Mouse (Mus musculus) lung, embryonic 15.5 days (tissue): ENCODE measurements around the gene Lrrtm4. TPM values are rescaled to one million over a fixed set of nuclear protein-coding genes. Genes with fewer than 3 reads are reported as not detected.

Experiments
- ATAC-seq: fragments of 200-750 bp; cut with Nextera tagmentation; 2 replicates; pipeline ENCODE4 v1.8.0; 2017; ENCODE audit warnings: moderate number of reproducible peaks, borderline replicate concordance; ENCODE audit not compliant: low FRiP score, low TSS enrichment; ENCODE audit errors: extremely low read depth
- H3K27ac ChIP-seq: fragments of 300-500 bp; sonication (generic); 2 replicates; pipeline ENCODE4 v1.5.1; 2015; ENCODE audit warnings: moderate library complexity, mild to moderate bottlenecking, inconsistent platforms
- H3K27me3 ChIP-seq: fragments of 300-500 bp; sonication (generic); 2 replicates; pipeline ENCODE4 v1.6.1; 2015; ENCODE audit warnings: inconsistent platforms
- H3K36me3 ChIP-seq: fragments of 300-500 bp; sonication (generic); 2 replicates; pipeline ENCODE4 v1.6.1; 2015; ENCODE audit warnings: inconsistent platforms
- H3K4me1 ChIP-seq: fragments of 300-500 bp; sonication (generic); 2 replicates; pipeline ENCODE4 v1.6.1; 2015; ENCODE audit warnings: inconsistent platforms
- H3K4me2 ChIP-seq: fragments of 300-500 bp; sonication (generic); 2 replicates; pipeline ENCODE4 v1.6.1; 2015; ENCODE audit warnings: inconsistent platforms, mild to moderate bottlenecking, moderate library complexity
- H3K4me3 ChIP-seq: fragments of 300-500 bp; sonication (generic); 2 replicates; pipeline ENCODE4 v1.5.1; 2015; ENCODE audit warnings: mild to moderate bottlenecking, inconsistent platforms
- H3K9ac ChIP-seq: fragments of 300-500 bp; sonication (generic); 2 replicates; pipeline ENCODE4 v1.6.1; 2015; ENCODE audit warnings: inconsistent platforms
- H3K9me3 ChIP-seq: fragments of 300-500 bp; sonication (generic); 2 replicates; pipeline ENCODE4 v1.6.1; 2016; ENCODE audit warnings: inconsistent platforms
- WGBS: fragments of 180-500 bp; shearing (Covaris S2); methylation state at CpG from one replicate; pipeline ENCODE4 v1.1.7; 2015; 5-methylcytosine and 5-hydroxymethylcytosine counted together
- polyA plus RNA-seq: library from polyadenylated mRNA; unstranded; fragments of >200 nt; fragmentation: Nextera tagmentation; extraction: Ambion mirVana; gene quantifications from 2 replicates; pipeline ENCODE4 v1.2.1, GENCODE M21; 2015

Gene Lrrtm4
- 0.24 and 0.40 TPM in 2 replicates for polyA plus RNA-seq

DNA sequence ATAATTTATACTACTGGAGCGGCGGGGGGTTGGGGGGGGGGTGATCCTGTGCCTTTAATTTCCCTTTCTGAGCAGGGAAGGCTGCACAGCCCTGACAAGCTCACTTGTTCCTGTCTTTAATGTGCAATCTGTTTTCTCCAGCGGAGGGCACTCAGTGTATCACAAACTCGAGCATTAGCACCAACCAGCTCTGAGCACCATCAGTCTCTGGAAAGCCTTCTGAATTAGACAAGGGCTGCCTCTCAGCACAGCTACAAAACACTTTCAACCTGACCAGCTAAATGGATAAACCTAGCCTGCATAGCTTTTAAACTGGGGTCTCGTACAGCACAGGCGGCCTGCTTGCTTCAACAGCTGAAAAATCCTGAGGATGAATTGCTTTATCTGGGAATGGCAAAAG lies at the start of gene Lrrtm4:
TSS of gene Lrrtm4 (plus strand) at position 113 of the 400 bp plus-strand sequence.
- Histone ChIP-seq H3K36me3 (no peaks in the 10 kb centered on the region), H3K27ac (no peak within 1 kb of the TSS), H3K4me1 (no peaks in the 10 kb centered on the region), H3K4me2 (peak within 1 kb of the TSS; percentile 52), H3K9ac (no peak within 1 kb of the TSS), H3K9me3 (no peaks in the 10 kb centered on the region), H3K4me3 (peak within 1 kb of the TSS; percentile 28), H3K27me3 (no peaks in the 10 kb centered on the region)
- 13% methylated on average over 6 of the region's 6 CpGs for WGBS
- ATAC-seq = no peak

DNA sequence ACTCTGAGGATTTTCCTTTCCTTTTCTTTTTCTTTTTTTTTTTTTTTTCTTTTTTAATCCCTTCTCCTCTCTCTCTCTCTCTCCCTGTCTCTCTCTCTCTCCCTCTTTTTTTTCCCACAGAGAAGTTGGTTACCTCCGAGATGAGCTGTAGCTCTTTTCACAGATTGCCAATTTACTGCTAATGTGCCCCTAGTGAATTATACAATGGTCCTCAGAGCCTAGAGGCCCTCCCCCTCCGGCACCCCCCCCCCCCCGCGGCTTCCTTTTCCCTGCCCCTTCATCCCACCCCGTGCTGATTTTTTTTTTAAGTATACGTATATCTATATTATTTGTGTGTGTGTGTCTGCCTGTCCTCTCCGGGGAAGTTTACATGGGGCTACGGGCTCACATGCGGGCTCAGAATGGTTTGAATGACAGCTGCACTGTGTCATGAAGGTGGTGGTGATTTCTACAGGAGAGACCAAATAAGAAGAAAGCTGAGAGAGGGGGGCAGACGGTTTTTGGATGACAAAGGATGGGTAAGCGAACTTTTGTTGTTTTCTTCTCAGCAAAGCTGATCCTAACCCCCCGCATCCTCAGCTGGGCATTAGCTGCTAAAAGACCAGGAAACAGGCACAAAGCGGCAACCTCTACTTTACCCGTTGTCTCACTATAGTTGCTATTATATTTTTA lies 648 bp downstream of the Lrrtm4 start:
- ATAC-seq = no peak
- H3K4me1 ChIP-seq = no peaks in the 10 kb centered on the region
- H3K9me3 ChIP-seq = no peaks in the 10 kb centered on the region
- no peak overlapping the region for H3K9ac ChIP-seq
- H3K27me3 ChIP-seq = no peaks in the 10 kb centered on the region
- no peak overlapping the region for H3K27ac ChIP-seq
- H3K4me2 ChIP-seq = peak overlapping the region; percentile 52
- H3K36me3 ChIP-seq = no peaks in the 10 kb centered on the region
- 4% methylated on average over 14 of the region's 14 CpGs for WGBS
- peak overlapping the region; percentile 28 for H3K4me3 ChIP-seq

DNA sequence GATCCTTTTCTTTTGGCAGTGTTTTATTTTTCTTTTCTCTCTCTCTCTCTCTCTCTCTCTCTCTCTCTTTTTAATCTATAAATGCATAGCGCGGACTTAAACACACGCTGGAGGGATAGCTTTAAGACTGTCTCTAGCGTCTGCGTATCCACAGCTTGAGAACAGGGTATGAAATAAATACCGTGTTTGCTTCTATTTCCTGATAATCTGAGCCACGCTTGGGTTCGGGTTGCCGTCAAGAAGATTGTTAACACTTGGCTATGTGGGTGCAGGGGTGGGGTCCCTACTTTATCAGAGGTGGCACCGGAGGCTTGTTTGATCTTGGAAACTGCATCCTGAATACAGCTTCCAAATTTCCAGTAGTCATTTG lies 1.2 kb downstream of the Lrrtm4 start:
- ATAC-seq = no peak
- no peak overlapping the region for H3K9ac ChIP-seq
- H3K36me3 ChIP-seq = no peaks in the 10 kb centered on the region
- H3K27me3 ChIP-seq = no peaks in the 10 kb centered on the region
- no peaks in the 10 kb centered on the region for H3K9me3 ChIP-seq
- H3K4me2 ChIP-seq = peak overlapping the region; percentile 52
- WGBS = 10% methylated on average over 10 of the region's 10 CpGs
- H3K27ac ChIP-seq = no peak overlapping the region
- no peaks in the 10 kb centered on the region for H3K4me1 ChIP-seq
- H3K4me3 ChIP-seq = peak overlapping the region; percentile 28

DNA sequence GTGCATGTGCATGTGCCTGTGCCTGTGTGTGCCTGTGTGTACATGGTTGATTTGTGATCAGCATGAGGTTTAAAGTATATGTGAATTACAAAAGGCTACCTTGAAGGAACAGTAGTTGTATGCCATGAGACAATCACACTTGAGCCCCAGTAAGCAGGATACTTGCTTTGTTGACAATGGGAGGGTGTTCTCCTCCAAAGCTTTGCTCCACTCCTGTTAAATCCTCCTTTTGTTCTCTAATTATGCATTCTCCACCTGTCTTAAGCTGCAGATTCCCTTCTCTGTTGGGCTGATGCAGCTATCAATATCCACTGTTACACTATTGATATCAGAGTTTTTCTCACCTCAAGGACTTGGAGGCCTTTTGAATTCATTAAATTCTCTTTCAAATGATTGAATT lies 38.2 kb downstream of the Lrrtm4 start:
- Histone ChIP-seq H3K27me3 (no peaks in the 10 kb centered on the region), H3K27ac (no peak overlapping the region), H3K9ac (no peak overlapping the region), H3K36me3 (no peaks in the 10 kb centered on the region), H3K4me2 (no peak overlapping the region), H3K4me1 (no peaks in the 10 kb centered on the region), H3K4me3 (no peak overlapping the region), H3K9me3 (no peaks in the 10 kb centered on the region)
- ATAC-seq = no peak

DNA sequence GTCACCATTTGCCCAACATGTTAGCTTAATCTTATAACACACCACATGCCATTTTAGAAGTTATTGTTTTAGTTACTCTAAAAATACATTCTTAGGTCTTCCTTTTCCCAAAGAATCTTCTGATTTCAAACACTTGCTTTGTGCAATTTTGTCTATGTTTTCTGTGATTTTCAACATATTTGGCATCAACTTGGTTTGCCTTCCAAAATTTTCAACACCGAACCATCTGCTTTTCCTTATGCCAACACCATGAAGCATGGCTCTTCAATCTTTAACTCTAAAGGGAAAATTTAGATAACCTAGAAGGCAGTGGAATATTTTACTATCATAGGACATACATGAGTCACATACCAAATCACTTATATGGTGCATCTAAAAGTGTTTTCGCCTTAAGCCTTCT lies 59.3 kb downstream of the Lrrtm4 start:
- H3K27me3 ChIP-seq = no peaks in the 10 kb centered on the region
- 87% methylated on average over 2 of the region's 2 CpGs for WGBS
- no peak overlapping the region for H3K4me3 ChIP-seq
- no peak overlapping the region for H3K27ac ChIP-seq
- ATAC-seq = no peak
- H3K4me2 ChIP-seq = no peak overlapping the region
- no peaks in the 10 kb centered on the region for H3K4me1 ChIP-seq
- no peaks in the 10 kb centered on the region for H3K9me3 ChIP-seq
- H3K9ac ChIP-seq = no peak overlapping the region
- no peaks in the 10 kb centered on the region for H3K36me3 ChIP-seq

DNA sequence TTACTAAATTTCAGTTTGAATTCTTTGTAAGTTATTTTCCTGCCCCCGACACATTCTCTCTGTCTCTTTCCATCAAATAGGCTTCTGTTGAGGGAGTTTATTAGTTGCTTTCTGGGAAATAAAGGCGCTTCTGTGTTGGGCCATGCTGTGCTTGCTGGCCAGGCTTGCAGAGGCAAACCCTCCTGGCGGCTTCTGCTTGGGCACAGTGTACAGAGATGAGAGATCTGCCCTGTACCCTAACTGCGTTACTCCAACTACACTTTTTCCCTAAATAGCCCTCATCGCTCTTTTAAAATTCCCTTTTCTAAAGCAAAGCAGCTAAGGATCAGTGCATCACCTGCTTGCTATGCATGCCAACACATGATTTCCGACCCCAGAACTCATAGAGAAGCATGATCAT lies 60.6 kb downstream of the Lrrtm4 start:
- Histone ChIP-seq H3K9me3 (no peaks in the 10 kb centered on the region), H3K27me3 (no peaks in the 10 kb centered on the region), H3K36me3 (no peaks in the 10 kb centered on the region), H3K4me1 (no peaks in the 10 kb centered on the region), H3K4me3 (no peak overlapping the region), H3K4me2 (no peak overlapping the region), H3K27ac (no peak overlapping the region), H3K9ac (no peak overlapping the region)
- ATAC-seq = no peak
- WGBS = 80% methylated on average over 6 of the region's 6 CpGs

DNA sequence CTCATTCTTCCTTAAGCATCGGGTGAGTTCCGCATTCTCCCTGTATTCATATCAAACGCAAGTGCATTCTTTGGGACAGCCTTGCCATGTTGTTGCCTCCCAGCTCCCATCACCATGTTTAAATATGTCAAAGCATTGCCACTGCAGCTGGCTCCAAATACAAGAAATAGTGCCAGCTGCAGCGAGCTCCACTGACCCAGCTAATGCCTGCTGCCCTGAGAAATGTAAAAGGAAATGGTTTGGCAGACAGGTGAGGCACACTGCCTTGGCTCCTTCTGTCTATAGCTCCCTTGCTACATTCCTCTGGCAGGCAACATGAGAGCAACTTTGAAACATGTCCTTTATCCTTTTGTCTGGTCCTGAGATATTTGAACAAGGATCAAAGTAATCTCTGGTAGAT lies 76.2 kb downstream of the Lrrtm4 start:
- 79% methylated on average over 4 of the region's 4 CpGs for WGBS
- Histone ChIP-seq H3K9ac (no peak overlapping the region), H3K9me3 (no peaks in the 10 kb centered on the region), H3K27me3 (no peaks in the 10 kb centered on the region), H3K4me2 (no peak overlapping the region), H3K36me3 (no peaks in the 10 kb centered on the region), H3K4me1 (no peaks in the 10 kb centered on the region), H3K4me3 (no peak overlapping the region), H3K27ac (no peak overlapping the region)
- ATAC-seq = no peak

DNA sequence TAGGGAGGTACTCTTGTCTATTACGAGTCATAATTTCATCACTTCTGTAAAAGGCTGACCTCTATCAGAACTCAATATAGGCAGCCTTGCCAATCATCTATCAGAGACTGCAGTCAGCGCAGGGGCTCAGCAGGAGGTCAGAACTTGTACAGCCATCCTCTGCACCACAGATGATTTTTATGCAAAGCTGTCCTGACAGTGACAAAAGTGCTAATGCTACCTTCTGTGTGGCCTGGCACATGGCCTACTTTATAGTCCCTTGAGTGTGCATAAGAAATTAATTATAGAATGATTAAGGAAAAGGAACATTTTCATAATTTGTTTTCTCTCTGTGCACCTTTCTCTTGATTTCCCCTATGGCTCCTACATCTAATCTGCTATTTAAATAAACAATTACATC lies 86.7 kb downstream of the Lrrtm4 start:
- H3K36me3 ChIP-seq = no peaks in the 10 kb centered on the region
- no peak overlapping the region for H3K27ac ChIP-seq
- no peak overlapping the region for H3K4me2 ChIP-seq
- no peak overlapping the region for H3K9ac ChIP-seq
- H3K27me3 ChIP-seq = no peaks in the 10 kb centered on the region
- H3K9me3 ChIP-seq = no peaks in the 10 kb centered on the region
- ATAC-seq = no peak
- H3K4me1 ChIP-seq = no peaks in the 10 kb centered on the region
- H3K4me3 ChIP-seq = no peak overlapping the region
- 79% methylated on average over 2 of the region's 2 CpGs for WGBS

DNA sequence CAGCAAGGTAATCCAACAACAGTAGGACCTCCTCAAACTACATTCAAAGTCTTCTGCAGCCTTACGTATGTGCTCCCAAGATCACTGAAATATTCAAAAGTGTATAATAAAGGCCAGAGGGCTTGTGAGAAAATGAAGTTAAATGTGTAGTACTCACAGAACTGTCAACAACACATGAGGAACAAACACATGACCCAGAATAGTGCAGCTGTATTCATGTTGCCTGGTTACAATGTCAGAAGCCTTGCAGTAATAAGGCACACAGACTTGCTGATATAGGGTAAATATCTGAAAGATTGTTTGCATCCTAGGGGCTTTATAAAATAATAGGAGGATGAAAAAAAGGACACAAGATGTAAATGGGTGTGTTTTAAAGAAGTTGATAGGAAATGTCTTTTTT lies 87.2 kb downstream of the Lrrtm4 start:
- Histone ChIP-seq H3K36me3 (no peaks in the 10 kb centered on the region), H3K9ac (no peak overlapping the region), H3K4me1 (no peaks in the 10 kb centered on the region), H3K27me3 (no peaks in the 10 kb centered on the region), H3K27ac (no peak overlapping the region), H3K4me2 (no peak overlapping the region), H3K9me3 (no peaks in the 10 kb centered on the region), H3K4me3 (no peak overlapping the region)
- 86% methylated on average over 1 of the region's 1 CpGs for WGBS
- no peak for ATAC-seq

DNA sequence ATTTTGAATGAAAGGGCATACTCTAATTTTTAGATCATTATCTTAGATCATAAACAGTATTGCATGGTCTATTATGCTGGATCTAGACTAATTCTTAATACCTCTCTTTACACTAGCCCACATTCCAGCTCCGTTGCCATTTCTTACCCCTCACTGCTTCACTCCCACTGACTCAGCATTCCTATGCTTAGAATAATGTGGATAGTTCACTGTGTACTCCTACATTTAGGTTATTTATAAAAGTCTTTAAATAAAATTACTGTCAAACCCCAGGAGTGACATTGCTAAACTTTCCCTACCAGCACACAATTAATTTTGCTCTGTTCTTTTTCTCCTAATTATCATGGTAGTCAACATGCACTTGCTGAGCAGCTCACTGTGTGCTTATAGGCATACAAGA lies 107.7 kb downstream of the Lrrtm4 start:
- 89% methylated on average over 1 of the region's 1 CpGs for WGBS
- H3K9ac ChIP-seq = no peak overlapping the region
- ATAC-seq = no peak

DNA sequence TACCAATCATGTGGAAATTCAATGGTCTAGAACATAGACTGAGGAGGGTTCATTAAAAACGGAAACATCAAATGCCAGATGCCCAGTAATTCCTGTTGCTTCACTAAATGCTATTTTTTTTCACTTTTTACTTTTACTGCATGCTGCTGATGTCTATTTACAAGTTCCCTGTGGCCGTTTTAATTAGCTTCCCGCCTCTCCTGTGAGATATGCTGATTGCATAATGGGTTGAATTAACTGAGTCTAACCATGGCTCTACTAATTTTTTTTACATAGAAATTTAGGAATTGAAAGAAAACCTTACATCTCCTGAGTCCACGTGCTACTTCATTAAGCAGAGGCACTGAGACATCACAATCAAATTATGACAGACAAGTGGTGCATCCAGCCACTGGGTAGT lies 143.9 kb downstream of the Lrrtm4 start:
- no peaks in the 10 kb centered on the region for H3K36me3 ChIP-seq
- no peak overlapping the region for H3K9ac ChIP-seq
- no peak overlapping the region for H3K27ac ChIP-seq
- no peaks in the 10 kb centered on the region for H3K27me3 ChIP-seq
- no peak overlapping the region for H3K4me3 ChIP-seq
- no peaks in the 10 kb centered on the region for H3K4me1 ChIP-seq
- 68% methylated on average over 4 of the region's 4 CpGs for WGBS
- ATAC-seq = no peak
- H3K9me3 ChIP-seq = no peaks in the 10 kb centered on the region
- H3K4me2 ChIP-seq = no peak overlapping the region

More for the DNA sequence above, 107.7 kb downstream of the Lrrtm4 start:
- H3K4me3 ChIP-seq = no peak overlapping the region
- no peaks in the 10 kb centered on the region for H3K27me3 ChIP-seq
- no peak overlapping the region for H3K27ac ChIP-seq
- no peaks in the 10 kb centered on the region for H3K36me3 ChIP-seq
- H3K9me3 ChIP-seq = no peaks in the 10 kb centered on the region
- H3K4me1 ChIP-seq = no peaks in the 10 kb centered on the region
- H3K4me2 ChIP-seq = no peak overlapping the region

DNA sequence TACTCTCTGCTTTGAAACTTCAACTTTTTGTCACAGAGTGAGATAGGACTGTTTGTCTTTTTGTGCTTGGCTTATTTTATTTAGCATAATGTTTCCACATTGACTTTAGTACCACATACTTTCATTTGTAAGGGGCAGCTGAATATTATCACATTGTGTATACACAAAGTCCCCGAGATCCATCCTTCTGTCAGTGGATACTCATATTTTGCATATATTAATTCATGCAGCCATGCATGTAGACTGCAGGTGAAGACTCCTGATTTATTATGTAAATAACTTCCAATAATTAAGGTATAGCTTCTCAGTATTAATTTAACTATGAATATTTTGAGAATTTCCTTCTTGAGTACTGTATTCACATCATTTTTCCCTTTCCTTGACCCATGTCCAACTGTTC lies 163.2 kb downstream of the Lrrtm4 start:
- Histone ChIP-seq H3K27me3 (no peaks in the 10 kb centered on the region), H3K4me2 (no peak overlapping the region), H3K4me1 (no peaks in the 10 kb centered on the region), H3K9me3 (no peaks in the 10 kb centered on the region), H3K36me3 (no peaks in the 10 kb centered on the region), H3K9ac (no peak overlapping the region), H3K4me3 (no peak overlapping the region), H3K27ac (no peak overlapping the region)
- ATAC-seq = no peak
- 64% methylated on average over 1 of the region's 1 CpGs for WGBS

DNA sequence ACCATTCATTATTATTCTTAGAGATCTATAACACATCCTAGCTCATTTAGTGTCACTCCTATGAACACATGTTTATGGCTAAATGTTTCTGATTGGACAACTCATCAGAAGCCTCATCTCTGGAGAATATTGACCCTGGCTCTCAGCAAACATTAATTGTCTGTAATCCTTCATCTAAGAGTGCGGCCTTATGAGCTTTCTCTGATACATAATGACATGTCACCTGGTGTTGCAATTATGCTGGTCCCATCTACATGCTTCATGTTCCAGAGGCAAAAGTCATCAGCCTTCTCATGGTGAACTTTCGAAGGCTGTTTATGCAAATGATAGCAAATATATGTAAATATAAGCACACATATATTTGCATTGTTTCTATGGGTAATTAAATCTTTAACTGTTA lies 163.7 kb downstream of the Lrrtm4 start:
- ATAC-seq = no peak
- no peak overlapping the region for H3K9ac ChIP-seq
- H3K4me2 ChIP-seq = no peak overlapping the region
- no peaks in the 10 kb centered on the region for H3K27me3 ChIP-seq
- H3K4me1 ChIP-seq = no peaks in the 10 kb centered on the region
- no peaks in the 10 kb centered on the region for H3K9me3 ChIP-seq
- 82% methylated on average over 2 of the region's 2 CpGs for WGBS
- H3K27ac ChIP-seq = no peak overlapping the region
- no peak overlapping the region for H3K4me3 ChIP-seq
- no peaks in the 10 kb centered on the region for H3K36me3 ChIP-seq
